Mouse (Mus musculus): ENCODE data around the gene Dph5.

DNA sequence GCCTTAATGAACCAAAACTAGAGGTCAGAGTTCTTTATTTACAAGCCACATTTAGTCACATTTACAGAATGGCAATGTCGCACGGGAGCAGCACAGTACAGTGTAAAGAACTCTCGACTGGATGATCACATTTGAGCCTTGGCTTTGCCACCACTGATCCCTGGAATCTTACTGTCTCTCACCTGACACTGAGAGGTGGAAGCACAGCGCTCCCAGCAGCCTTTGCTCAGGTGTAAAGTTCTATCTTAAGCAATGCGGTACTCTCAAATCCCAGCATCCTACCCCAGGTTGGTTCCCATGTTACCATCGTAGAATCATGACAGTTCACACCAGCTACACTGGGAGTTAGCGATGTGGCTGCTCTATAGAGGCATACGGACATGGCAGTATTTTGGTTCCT lies 53.8 kb downstream of the Dph5 start:
- no peak for TF ChIP-seq POLR2A (IDR thresholded peaks at IDR 0.05; ENCODE audit: extremely low read depth, insufficient read depth, low read length)
- TF ChIP-seq CTCF (IDR thresholded peaks at IDR 0.05; ENCODE audit: low read depth, low read length) = no peak
